Mouse (Mus musculus): ENCODE data around the gene Mgme1. TPM values are rescaled to one million over a fixed set of nuclear protein-coding genes. Genes with fewer than 3 reads are reported as not detected.
A peak's percentile ranks its signal among the peaks of the same experiment; 100 is the strongest.

The Mgme1 gene
- 22.8 and 23.9 TPM in 2 replicates for polyA plus RNA-seq (2015; fragmentation: Nextera tagmentation; extraction: Ambion mirVana)

DNA sequence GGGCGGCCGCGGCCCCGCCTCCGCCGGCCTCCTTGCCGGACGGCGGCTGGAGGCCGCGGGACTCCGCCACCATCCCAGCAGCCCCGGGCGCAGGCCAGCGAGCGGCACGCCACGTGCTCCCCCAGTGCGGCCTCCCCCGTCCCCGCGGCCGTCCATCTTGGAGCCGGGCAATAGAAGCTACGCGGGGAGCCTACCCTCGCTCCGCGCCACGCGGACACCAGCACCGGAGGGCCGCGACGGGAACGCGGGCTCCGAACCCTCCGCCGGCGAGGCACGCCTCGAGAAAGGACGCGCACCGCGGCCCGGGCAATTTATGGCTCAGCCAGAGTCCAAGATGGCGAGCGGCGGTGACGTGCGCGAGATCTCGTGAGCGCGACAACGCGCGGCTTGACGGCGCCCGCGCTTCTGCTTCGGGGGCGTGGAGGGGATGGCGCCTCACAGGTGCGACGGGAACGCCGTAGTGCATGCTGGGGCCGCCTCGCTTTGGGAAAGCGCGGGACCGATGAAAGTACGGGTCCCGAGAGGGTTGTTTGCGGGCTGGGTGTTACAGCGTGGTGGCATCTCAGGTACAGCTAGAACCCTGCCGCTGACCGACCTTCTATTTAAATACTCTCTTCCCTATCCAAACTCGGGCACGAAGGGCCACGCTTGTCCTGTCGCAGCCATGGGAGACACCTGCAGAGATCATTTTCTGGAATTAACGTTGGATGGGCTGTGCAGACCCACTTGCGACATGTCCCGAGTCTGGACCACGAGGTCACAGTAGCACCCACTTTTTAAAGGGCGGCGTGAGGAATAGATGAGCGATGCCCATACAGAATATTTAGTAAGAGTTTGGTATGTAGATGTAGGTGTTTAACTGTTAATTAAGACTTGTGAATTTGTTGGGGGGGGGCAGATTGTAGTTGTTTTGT lies at the start of gene Mgme1, which contains the start of gene Snx5:
TSS of gene Mgme1 (plus strand) at position 157 of the 914 bp plus-strand sequence.
TSS of gene Snx5 (minus strand) at position 400 of the 914 bp plus-strand sequence.
- Histone ChIP-seq H3K4me3 (ENCODE audit: low read length) (peak within 1 kb of the TSS; percentile 93), H3K9me3 (ENCODE audit: control insufficient read depth, low read length) (no peaks in the 10 kb centered on the region), H3K4me2 (ENCODE audit: low read depth, low read length) (peak within 1 kb of the TSS; percentile 64), H3K27ac (ENCODE audit: low read length) (peak within 1 kb of the TSS; percentile 98), H3K27me3 (replicated peaks; ENCODE audit: control insufficient read depth, insufficient read depth, low read length) (no peaks in the 10 kb centered on the region), H3K9ac (ENCODE audit: low read depth, low read length) (peak within 1 kb of the TSS; percentile 99), H3K36me3 (ENCODE audit: control insufficient read depth, insufficient read depth, low read length) (no peaks in the 10 kb centered on the region), H3K4me1 (ENCODE audit: control insufficient read depth, insufficient read depth, low read length) (peaks cover 21% of the 10 kb centered on the region)
- ATAC-seq: peak; percentile 97
- under 1% methylated on average over 87 of the region's 93 CpGs for WGBS

DNA sequence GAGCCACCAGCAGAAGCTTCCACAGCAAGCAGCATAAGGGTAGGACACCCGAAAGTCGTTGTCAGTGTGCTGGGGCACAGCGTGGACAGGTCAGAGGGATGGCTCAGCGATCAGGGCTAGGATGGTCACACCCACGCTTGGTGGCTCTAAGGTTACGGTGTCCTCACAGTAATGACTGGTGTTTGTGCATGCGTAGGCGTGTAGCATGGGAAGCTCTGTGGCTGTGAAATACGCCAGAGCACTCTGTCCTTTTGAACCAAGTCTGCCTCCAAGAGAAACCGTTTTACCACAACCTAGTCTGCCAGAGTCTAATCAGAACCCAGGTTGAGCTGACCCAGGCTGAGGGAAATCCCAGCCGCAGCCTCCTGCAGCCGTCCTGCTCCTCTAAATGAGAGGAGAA lies 46.1 kb upstream of the Mgme1 start:
- no peaks in the 10 kb centered on the region for H3K27me3 ChIP-seq (replicated peaks; ENCODE audit: control insufficient read depth, insufficient read depth, low read length)
- no peaks in the 10 kb centered on the region for H3K4me1 ChIP-seq (ENCODE audit: control insufficient read depth, insufficient read depth, low read length)
- peak; percentile 44; the same call in 1 of the 2 replicates for ATAC-seq
- no peak overlapping the region for H3K4me2 ChIP-seq (ENCODE audit: low read depth, low read length)
- H3K9me3 ChIP-seq (ENCODE audit: control insufficient read depth, low read length): no peaks in the 10 kb centered on the region
- WGBS: 55% methylated on average over 12 of the region's 12 CpGs
- no peak overlapping the region for H3K4me3 ChIP-seq (ENCODE audit: low read length)
- no peak overlapping the region for H3K27ac ChIP-seq (ENCODE audit: low read length)
- H3K36me3 ChIP-seq (ENCODE audit: control insufficient read depth, insufficient read depth, low read length): no peaks in the 10 kb centered on the region
- H3K9ac ChIP-seq (ENCODE audit: low read depth, low read length): no peak overlapping the region

DNA sequence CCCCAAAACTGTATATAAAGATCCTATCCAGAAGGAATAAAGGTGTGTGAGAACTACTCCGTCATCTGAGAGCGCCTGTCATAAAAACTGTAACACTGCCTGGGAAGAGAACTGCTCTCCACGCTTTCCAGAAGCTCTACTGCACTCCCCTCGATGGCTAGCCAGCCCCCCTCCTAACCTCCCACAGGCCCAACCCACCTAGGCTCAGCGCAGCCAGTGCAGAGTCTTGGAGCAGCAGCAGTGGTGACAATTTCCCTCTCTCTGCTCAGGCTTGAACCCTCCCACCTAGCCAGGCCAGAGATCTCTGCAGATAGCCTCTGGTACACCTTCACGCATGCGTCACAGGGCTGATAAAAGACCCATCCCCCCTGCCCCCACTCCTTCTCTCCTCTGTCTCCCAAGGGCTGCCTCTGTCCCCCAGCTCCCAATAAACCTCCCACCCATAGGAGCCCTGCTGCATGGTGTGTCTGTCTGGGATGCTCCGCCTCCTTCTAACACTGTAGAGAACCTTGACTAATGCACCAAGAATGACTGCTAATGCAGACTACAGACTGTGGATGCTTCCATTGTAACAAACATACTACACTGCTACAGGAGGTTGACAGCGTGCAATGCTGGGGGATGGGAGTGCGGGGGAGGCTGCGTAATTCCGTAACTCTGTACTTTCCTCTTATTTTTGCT lies 43.4 kb upstream of the Mgme1 start:
- H3K4me1 ChIP-seq (ENCODE audit: control insufficient read depth, insufficient read depth, low read length): peaks cover 8% of the 10 kb centered on the region; the same call in 1 of the 2 replicates
- H3K27ac ChIP-seq (ENCODE audit: low read length): no peak overlapping the region
- no peaks in the 10 kb centered on the region for H3K27me3 ChIP-seq (replicated peaks; ENCODE audit: control insufficient read depth, insufficient read depth, low read length)
- no peak overlapping the region for H3K4me2 ChIP-seq (ENCODE audit: low read depth, low read length)
- WGBS: 82% methylated on average over 12 of the region's 12 CpGs
- H3K9ac ChIP-seq (ENCODE audit: low read depth, low read length): no peak overlapping the region
- H3K9me3 ChIP-seq (ENCODE audit: control insufficient read depth, low read length): no peaks in the 10 kb centered on the region
- no peaks in the 10 kb centered on the region for H3K36me3 ChIP-seq (ENCODE audit: control insufficient read depth, insufficient read depth, low read length)
- no peak overlapping the region for H3K4me3 ChIP-seq (ENCODE audit: low read length)
- no peak for ATAC-seq

DNA sequence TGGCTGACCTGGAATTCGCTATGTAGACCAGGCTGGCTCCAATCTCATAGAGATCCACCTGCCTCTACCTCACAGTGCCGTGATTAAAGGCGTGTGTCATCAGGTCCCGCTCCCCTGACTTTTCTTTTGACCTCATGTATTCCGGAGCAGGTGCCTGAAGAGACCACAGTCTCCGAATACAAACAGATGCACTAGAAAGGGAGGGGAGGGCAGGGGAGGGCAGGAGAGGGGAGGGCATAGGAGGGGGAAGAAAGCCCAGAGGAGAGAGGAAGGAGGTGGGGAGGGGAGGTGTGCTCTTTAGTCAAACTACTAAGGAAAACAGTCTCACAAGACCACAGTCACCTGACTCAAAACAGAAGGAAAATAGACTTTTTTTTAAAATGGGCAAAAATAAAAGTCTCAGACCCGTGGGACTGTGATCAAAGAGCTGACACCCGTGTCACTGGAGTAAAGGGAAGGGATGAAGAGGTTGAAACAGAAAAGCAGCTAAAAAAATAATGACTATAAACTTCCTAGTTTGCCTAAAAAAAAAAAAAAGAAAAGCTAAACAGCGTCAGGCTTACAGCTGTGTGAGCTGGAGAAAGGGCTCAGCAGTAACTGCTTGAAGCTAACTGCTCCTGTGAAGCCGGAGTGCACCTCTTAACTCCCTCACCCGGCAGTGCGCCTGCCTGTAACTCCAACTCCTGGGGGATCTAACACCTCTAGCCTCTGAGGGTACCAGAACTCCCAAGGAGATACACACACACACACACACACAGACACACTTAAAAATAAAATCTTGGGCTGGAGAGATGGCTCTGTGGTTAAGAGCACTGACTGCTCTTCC lies 41.7 kb upstream of the Mgme1 start:
- Histone ChIP-seq H3K4me2 (ENCODE audit: low read depth, low read length) (no peak overlapping the region), H3K36me3 (ENCODE audit: control insufficient read depth, insufficient read depth, low read length) (no peaks in the 10 kb centered on the region), H3K9ac (ENCODE audit: low read depth, low read length) (no peak overlapping the region), H3K4me3 (ENCODE audit: low read length) (no peak overlapping the region), H3K4me1 (ENCODE audit: control insufficient read depth, insufficient read depth, low read length) (peaks cover 8% of the 10 kb centered on the region; the same call in 1 of the 2 replicates), H3K27me3 (replicated peaks; ENCODE audit: control insufficient read depth, insufficient read depth, low read length) (no peaks in the 10 kb centered on the region), H3K9me3 (ENCODE audit: control insufficient read depth, low read length) (no peaks in the 10 kb centered on the region), H3K27ac (ENCODE audit: low read length) (no peak overlapping the region)
- ATAC-seq: no peak
- WGBS: 72% methylated on average over 12 of the region's 12 CpGs

DNA sequence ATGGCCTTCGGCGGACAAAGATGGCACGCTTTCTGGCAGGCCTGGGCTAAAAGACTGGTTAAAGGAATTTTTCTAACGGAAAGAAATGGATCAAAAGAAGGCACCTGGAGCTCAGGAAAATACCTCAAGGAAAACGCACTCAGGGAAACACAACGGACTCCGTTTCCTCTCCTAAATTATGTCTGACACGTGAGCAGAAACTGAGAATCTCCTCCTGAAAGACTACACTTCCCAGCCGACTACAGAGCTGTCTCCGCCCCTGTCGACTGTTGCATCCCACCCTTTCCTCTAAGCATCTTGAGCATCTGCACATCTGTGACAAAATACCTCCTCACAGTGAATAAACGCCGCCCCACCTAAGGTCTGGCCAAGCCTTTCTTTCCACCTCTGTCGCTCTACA lies 40.8 kb upstream of the Mgme1 start:
- H3K4me2 ChIP-seq (ENCODE audit: low read depth, low read length): no peak overlapping the region
- H3K36me3 ChIP-seq (ENCODE audit: control insufficient read depth, insufficient read depth, low read length): no peaks in the 10 kb centered on the region
- no peaks in the 10 kb centered on the region for H3K9me3 ChIP-seq (ENCODE audit: control insufficient read depth, low read length)
- H3K27ac ChIP-seq (ENCODE audit: low read length): no peak overlapping the region
- no peak overlapping the region for H3K9ac ChIP-seq (ENCODE audit: low read depth, low read length)
- WGBS: 86% methylated on average over 14 of the region's 14 CpGs
- ATAC-seq: no peak
- no peak overlapping the region for H3K4me3 ChIP-seq (ENCODE audit: low read length)
- no peaks in the 10 kb centered on the region for H3K27me3 ChIP-seq (replicated peaks; ENCODE audit: control insufficient read depth, insufficient read depth, low read length)
- peaks cover 8% of the 10 kb centered on the region; the same call in 1 of the 2 replicates for H3K4me1 ChIP-seq (ENCODE audit: control insufficient read depth, insufficient read depth, low read length)

DNA sequence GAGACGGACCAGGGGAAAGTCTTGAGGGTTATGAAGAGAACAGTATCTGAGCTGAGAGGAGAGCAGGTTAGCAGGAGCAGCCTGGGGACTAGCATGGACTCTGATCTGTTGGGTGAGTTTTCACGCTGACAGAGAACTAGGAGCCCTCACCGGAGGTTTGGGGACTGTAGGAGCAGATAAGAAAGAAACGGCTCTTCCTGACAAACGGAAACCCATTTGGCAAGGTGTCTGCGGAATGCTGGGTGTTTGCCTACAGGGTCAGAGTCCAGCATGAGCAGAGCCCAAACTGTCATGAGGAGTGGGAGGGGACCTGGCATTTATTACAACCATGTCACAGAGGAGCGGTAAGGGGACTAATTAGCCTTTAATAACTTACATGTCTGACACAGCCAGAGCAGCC lies 40.0 kb upstream of the Mgme1 start:
- Histone ChIP-seq H3K4me3 (ENCODE audit: low read length) (peak overlapping the region; percentile 17; the same call in 1 of the 2 replicates), H3K27me3 (replicated peaks; ENCODE audit: control insufficient read depth, insufficient read depth, low read length) (no peaks in the 10 kb centered on the region), H3K4me1 (ENCODE audit: control insufficient read depth, insufficient read depth, low read length) (peaks cover 8% of the 10 kb centered on the region; the same call in 1 of the 2 replicates), H3K9me3 (ENCODE audit: control insufficient read depth, low read length) (no peaks in the 10 kb centered on the region), H3K36me3 (ENCODE audit: control insufficient read depth, insufficient read depth, low read length) (no peaks in the 10 kb centered on the region), H3K4me2 (ENCODE audit: low read depth, low read length) (peak overlapping the region; percentile 35), H3K9ac (ENCODE audit: low read depth, low read length) (no peak overlapping the region), H3K27ac (ENCODE audit: low read length) (peak overlapping the region; percentile 57; the same call in 1 of the 2 replicates)
- ATAC-seq: peak; percentile 90
- WGBS: 33% methylated on average over 7 of the region's 7 CpGs

DNA sequence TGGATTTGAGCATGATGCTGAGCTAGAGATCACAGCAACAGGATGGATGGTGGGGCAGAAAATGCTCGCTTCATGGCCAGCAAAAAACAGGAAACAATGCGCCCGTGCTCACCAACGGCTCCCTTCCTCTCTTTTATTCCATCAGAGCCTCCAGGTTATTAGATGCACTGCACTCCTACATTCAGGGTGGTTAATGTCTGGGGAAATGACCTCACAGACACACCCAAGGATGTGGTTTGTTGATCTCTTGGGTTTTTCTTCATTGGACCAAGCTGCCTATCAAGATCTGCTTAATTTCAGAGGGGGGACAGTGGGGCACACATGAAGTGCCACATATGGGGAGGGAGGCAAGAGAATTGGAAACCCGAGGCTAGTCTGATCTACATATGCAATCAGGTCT lies 39.3 kb upstream of the Mgme1 start:
- peak; percentile 9; the same call in 1 of the 2 replicates for ATAC-seq
- Histone ChIP-seq H3K27me3 (replicated peaks; ENCODE audit: control insufficient read depth, insufficient read depth, low read length) (no peaks in the 10 kb centered on the region), H3K27ac (ENCODE audit: low read length) (no peak overlapping the region), H3K9me3 (ENCODE audit: control insufficient read depth, low read length) (no peaks in the 10 kb centered on the region), H3K4me2 (ENCODE audit: low read depth, low read length) (peak overlapping the region; percentile 35), H3K9ac (ENCODE audit: low read depth, low read length) (no peak overlapping the region), H3K36me3 (ENCODE audit: control insufficient read depth, insufficient read depth, low read length) (no peaks in the 10 kb centered on the region), H3K4me1 (ENCODE audit: control insufficient read depth, insufficient read depth, low read length) (peaks cover 8% of the 10 kb centered on the region; the same call in 1 of the 2 replicates), H3K4me3 (ENCODE audit: low read length) (0 out of 2 replicates have a peak overlapping the region, but pooled peaks have one; percentile 17)
- 63% methylated on average over 5 of the region's 5 CpGs for WGBS

DNA sequence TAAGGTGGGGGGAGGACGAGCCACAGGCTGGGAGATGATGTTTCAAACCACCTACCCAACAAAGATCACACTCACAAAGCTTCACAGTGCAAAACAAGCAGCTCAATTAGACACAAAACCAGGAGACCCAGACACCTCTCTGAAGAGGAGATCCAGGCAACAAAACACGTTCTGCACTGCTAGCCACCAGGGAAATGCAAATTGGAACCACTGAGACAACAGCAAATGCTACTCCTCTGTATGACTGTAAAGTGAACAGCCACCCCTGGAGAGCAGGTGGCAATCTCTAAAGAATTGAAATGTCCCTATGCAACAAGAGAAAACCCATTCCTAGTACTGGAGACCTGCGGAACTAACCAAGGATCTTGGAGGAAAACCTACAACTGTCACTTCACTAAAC lies 36.9 kb upstream of the Mgme1 start:
- Histone ChIP-seq H3K27me3 (replicated peaks; ENCODE audit: control insufficient read depth, insufficient read depth, low read length) (no peaks in the 10 kb centered on the region), H3K4me1 (ENCODE audit: control insufficient read depth, insufficient read depth, low read length) (peaks cover 8% of the 10 kb centered on the region; the same call in 1 of the 2 replicates), H3K4me3 (ENCODE audit: low read length) (no peak overlapping the region), H3K27ac (ENCODE audit: low read length) (no peak overlapping the region), H3K9ac (ENCODE audit: low read depth, low read length) (no peak overlapping the region), H3K9me3 (ENCODE audit: control insufficient read depth, low read length) (no peaks in the 10 kb centered on the region), H3K4me2 (ENCODE audit: low read depth, low read length) (no peak overlapping the region), H3K36me3 (ENCODE audit: control insufficient read depth, insufficient read depth, low read length) (no peaks in the 10 kb centered on the region)
- no peak for ATAC-seq
- WGBS: 72% methylated on average over 3 of the region's 3 CpGs

All from intestine, embryonic 16.5 days (tissue).